Mouse (Mus musculus) layer of hippocampus, adult 11-12 months (tissue): ENCODE results near the gene Pold4.

Experiments
- DNase-seq: peaks from one replicate; pipeline ENCODE4 v3.0.0; 2022; ENCODE audit warnings: low spot score

Pold4 gene

DNA sequence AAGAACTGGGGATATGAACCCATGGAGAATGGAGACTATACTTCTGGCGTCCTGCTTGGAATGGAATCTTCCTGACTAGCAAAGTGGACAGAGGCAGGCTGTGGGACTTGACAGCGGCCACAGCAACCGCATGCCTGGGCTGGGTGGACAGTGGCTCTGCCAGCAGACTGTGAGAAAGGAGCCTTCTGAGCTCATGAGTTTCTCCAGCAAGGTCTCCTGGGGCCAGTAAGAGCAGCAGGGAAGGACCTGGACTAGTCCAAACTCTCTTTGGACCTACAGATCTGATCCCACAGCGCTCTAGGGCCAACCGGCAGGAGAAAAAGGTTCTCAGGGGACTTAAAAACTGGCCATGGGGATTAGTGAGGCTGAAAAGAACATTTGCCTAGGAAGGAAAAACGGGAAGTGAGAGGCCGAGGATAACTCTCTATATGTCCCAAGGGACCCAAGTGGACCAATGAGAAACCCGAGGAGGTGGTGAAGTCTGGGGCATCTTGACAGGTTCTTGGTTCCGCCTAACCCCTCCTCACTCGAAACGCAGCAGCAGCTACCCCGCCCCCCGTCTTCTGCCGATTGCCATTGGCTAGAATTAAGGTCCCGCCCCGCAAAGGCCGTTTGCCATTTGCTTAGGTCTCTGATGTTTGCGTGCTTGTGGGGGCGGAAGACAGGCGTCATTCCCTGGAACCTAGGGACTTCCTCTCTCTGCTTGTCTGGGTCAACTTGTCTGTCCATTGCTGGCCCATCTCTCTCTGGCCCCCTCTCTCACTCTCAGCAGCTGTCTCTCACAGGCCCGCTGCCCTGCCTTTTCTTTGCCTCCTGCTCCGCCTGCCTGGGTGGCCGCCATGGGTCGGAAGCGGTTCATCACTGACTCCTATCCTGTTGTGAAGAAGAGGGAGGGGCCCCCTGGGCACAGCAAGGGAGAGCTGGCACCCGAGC lies at the start of gene Pold4:
TSS of gene Pold4 (plus strand) at position 647 of the 933 bp plus-strand sequence.
- peak; percentile 99 for DNase-seq

DNA sequence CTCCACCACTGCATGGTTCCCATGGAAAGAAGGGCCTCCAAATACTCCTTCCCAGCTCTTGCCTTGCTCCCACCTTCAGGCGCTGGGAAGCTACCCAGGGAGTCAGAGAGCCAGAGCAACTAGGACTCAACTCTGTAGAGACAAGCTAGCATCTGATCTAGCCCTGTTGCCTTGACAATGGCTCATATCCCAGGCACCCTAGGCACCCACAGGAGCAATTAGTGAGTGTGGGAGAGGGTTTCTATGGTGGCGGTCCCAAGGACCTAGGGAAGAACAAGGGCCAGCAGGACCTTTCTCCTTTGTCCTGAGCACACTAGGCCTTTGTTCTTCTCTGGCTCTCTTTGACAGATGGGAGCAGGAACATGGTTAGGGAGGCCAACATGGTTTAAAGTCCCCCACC lies 48.0 kb upstream of the Pold4 start:
- no peak for DNase-seq

DNA sequence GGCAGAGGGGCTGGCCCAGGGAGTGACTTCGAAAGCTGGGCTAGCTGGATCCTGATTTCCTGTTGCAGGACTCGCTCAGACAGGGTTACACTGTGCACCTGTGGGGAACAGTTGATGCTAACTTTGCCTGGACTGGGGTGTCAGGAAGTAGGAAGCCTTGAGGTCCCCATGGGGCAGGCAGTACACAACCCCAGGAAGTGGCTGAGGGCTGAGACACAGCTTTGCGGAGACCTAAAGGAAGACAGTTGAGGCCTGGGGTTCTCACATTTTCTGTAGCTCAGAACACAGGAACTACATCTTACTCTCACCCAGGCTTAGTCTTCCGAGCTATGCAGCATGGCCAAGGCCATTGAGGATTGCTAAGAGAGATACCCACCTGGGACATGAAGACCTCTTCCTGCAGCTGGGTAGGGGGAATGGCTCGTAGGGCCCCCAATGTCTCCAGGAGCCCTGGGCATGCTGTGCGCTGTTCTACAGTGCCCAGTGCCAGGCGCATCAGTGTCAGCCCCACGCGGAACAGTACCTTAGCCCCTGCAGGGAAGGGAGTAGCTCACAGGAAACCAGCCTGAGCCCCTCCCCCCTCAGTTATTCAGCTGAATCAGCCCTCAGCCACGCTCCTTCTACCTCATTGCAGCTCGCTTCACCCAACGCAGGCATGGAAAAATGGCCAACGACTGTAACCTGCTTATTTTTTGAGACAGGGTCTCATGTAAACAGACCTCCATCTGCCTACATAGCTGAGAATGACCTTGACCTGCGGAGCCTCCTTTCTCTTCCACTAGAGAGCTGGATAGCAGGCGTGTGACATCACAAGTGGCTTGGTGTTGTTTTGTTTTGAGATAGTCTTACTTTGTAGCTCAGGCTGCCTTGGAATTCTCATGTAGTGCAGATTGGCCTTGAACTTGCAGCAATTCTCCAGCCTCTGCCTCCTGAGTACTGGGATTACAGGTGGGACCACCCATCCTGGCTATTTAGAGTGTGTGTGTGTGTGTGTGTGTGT lies 46.4 kb upstream of the Pold4 start:
- DNase-seq: no peak

DNA sequence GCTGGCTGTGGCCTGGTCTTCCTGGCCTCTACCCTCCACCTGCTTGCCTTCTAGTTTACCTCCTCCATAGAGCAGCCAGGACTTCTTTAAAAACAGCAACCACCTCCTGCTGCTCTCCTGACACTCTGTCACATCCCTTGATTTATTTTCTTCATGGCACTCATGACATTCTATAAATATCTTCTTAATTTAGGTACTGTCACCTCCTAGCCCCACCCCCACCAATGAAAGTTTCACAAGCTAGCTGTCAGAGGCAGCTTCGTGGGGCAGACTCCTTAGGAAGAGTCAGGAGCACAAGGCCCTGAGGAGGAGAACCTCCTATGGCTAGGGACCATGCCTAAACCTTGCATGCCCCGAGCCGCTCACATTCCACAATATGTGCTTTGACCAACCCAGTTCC lies 44.4 kb upstream of the Pold4 start:
- no peak for DNase-seq

DNA sequence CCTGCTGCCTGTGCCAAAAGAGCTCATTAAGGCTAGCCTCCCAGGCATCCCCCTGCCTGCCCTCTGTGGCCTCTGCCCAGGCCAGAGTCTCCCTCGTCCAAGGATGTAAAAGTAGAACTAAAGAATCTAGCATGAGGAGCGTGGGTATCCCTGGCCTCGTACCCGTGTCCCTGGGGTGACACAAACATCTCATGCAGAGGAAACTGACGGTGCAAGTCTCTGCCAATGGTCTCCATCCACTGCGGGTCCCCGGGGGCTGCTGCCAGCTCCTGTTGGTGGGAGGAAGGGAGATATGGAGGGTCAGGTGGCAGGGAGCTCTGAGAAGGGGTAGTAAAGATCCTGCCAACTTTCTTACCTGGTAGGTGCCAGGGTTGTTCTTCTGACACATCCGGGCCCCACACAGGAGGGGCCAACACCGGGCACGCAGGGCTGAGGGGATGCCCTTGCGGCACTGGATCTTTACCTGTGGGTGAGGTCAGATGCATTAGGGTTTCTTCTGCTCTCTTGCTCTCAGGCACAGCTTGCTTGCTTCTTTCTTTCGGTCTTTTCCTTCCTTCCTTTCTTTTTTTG lies 42.6 kb upstream of the Pold4 start:
- no peak for DNase-seq

DNA sequence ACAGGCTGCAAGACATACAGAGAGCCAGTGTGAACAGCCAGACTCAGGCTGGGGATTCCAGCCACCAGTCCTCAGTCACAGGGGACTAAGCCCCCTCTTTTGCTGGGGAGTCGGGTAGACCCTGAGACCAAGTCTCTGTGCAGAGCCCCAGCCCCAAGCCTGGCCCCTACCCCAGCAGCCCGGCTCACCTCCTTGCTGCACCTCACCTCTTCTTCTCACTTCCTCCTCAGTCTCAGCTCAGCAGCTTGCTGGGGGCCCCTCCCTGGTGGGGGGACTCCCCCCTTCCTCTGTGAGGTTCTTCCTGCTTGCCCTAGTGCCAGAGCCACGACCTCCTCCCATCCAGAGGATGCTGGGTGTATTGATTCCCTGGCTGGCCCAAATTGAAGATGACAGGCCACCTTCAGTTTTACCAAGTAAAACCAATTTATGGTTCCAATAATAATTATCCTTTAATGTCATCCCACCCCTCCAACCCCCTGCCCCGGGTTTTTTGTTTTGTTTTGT lies 40.8 kb upstream of the Pold4 start, which contains the start of gene Tbc1d10c:
TSS of gene Tbc1d10c (minus strand) at position 454 of the 504 bp plus-strand sequence.
- DNase-seq: no peak

DNA sequence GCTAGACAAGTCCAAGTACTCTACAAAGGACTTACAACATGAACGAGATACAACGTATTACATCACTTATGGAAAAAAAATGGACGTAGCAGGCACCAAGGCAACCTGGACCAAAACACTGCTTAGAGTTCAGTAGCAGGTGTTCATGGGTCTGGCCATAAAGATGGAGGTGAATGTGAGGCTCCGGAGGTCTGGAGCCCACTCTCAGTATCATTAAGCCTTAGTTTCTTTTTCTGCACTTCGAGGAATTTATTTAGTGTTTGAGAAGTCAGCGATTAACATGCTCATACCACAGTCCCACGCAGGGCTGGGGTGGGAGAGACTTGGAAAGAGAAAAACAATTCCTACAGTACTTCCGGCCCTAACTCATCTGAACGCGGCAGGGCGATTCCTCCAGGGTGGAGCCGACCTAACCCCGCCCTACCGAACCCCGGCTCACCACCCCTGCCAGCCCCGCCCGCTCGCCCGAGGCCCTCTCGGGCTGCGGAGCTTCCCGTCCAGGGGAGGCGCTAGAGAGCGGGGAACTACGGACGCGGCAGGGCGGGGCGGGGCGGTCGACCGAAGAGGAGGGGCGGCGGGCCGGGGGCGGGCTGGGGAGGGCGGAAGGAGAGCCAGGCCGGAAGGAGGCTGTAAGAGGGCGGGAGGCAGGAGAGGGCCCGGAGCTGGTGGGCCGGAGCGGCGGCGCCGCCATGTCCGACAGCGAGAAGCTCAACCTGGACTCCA lies 40.0 kb upstream of the Pold4 start, which contains the start of gene Ppp1ca:
TSS of gene Ppp1ca (plus strand) at position 538 of the 723 bp plus-strand sequence.
- DNase-seq: peak; percentile 91

DNA sequence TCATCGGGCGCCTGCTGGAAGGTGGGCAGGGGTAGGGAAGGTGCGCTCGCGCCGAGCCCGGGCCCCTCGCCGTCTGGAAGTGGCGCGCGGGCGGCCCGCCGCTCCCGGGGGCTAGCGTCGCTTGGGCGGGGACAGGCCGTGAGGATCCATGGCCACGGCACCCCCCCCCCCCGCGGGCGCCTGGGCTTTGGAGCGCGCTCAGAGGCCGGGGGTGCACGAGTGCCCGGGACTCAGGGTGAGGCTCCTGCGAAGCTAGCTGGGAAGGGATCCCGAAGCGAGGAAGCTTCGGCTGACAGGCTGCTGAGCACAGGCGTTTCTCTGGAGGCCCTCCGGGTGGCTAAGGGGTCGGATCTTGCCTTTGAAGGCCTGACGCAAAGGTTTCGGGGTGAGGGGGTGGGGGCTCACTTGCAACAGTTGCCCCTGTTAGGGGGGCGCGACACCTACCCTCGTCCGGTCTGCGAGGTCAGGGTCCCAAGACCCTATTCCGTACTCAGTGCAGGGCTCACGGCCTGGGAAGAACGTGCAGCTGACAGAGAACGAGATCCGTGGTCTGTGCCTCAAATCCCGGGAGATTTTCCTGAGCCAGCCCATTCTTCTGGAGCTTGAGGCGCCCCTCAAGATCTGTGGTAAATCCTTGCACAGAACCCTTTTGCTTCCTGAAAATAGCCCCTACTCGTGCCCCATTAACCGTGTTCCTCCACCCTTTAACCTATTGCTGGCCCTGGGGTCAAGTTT lies 39.3 kb upstream of the Pold4 start:
- DNase-seq: no peak

DNA sequence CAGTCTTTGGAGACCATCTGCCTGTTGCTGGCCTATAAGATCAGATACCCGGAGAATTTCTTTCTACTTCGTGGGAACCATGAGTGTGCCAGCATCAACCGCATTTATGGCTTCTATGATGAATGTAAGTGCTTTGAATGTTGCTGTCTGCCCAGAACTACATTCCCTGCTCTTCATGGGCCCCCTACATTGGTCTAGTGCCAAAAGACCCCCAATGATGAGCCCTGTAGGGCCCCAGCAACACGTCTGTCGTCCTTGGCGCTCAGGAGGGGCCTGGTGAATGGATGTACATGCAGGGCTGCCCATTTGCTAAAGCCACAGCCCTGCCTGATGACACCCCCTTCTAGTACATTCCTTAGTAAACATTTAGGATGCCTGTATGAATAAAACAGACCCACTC lies 38.6 kb upstream of the Pold4 start:
- no peak for DNase-seq

DNA sequence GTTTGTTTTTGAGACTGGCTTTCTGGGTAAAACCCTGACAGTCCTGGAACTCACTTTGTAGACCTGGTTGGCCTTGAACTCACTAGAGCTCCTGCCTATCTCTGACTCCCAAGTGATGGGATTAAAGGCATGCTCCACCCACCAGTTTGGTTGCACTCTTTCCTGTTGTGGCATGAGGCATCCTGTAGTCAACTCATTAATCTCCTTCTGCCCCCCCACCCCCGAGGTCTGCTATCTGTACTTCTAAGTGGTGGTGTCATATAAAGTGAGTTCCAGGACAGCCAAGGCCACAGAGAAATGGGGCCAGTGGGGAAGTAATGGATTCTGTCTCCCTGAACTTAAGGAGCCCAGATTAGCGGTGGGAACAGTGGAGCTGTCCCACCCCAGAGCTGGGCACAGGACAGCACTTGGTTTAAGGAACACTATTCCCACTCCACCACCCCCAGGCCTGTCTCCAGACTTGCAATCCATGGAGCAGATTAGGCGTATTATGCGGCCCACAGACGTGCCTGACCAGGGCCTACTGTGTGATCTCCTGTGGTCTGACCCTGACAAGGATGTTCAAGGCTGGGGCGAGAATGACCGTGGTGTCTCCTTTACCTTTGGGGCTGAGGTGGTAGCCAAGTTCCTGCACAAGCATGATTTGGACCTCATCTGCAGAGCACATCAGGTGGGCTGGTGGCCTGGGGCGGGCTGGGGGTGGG lies 37.5 kb upstream of the Pold4 start:
- no peak for DNase-seq

DNA sequence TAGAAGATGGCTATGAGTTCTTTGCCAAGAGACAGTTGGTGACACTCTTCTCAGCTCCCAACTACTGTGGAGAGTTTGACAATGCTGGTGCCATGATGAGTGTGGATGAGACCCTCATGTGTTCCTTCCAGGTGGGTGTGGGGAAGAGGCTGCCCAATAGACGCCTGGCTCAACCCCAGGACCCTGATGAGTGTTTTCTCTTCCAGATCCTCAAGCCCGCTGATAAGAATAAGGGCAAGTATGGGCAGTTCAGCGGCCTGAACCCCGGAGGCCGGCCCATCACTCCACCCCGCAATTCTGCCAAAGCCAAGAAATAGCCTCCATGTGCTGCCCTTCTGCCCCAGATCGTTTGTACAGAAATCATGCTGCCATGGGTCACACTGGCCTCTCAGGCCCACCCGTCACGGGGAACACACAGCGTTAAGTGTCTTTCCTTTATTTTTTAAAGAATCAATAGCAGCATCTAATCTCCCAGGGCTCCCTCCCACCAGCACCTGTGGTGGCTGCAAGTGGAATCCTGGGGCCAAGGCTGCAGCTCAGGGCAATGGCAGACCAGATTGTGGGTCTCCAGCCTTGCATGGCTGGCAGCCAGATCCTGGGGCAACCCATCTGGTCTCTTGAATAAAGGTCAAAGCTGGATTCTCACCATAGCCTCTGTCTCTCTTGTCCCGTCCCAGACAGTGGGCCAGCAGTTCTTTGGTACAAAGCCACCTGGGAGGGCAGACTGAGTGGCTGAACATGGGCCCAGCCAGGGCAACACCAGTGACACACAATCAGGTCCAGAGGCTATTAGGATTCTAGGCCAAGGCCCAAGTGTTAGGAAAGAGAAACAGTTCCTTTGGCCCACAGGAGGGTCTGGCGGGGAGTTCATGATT lies 36.7 kb upstream of the Pold4 start:
- DNase-seq: no peak

DNA sequence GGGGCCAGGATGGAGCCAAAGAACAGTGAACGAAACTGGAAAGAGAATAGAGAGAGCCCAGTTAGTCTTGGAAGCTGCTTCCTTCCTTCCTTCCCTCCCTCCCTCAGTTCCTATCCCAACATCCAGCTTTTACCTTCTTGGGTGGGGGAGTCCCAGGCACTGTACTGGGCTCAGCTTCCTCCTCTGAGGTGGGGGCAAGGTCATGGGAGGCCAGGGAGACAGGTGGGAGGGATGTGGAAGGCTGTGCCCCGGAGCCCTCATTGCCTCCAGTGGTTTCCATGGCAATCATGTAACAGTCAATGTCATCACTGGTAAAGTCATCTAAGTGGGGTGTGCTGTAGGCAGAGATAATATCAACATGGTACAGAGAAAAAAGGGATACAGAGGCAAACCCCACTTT lies 35.7 kb upstream of the Pold4 start:
- DNase-seq: no peak

DNA sequence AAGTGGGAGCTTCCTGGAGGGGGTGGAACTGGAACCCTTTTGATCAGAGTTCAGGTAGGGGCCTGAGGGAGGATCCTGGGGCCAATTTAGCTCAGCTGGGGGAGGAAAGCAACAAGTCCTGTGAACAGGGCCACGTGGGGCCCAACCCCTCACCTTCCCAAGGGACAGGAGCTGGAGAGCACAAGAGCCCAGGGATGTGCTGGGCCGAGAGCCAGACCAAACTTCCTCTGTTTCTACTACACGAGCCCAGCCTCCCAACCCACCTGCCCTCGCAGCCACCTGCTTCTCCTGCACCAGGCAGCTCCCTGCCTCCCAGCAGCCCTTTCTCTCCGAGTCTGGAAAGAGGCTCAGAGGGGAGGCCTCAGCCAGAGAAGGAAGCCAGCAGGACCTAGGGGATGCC lies 35.2 kb upstream of the Pold4 start:
- DNase-seq: no peak

DNA sequence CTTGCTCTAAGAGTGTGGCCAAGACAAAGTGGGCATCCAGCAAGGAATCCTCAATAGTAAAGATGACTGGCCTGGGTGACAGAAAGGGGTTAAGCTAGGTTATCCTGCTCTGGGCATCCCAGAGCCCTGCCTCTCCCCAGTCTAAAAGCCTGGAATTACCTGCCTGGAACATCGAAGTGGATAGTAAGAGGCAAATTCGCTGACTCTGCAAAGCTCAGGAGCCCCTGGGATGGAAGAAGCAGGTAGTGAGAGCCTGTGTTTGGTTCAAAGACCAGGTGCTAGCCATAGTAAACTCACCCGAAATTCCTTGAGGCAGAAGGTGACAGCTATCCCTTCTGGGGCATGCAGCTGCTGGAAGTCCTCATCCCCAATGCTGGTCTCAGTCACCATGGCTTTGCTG lies 34.5 kb upstream of the Pold4 start:
- no peak for DNase-seq

DNA sequence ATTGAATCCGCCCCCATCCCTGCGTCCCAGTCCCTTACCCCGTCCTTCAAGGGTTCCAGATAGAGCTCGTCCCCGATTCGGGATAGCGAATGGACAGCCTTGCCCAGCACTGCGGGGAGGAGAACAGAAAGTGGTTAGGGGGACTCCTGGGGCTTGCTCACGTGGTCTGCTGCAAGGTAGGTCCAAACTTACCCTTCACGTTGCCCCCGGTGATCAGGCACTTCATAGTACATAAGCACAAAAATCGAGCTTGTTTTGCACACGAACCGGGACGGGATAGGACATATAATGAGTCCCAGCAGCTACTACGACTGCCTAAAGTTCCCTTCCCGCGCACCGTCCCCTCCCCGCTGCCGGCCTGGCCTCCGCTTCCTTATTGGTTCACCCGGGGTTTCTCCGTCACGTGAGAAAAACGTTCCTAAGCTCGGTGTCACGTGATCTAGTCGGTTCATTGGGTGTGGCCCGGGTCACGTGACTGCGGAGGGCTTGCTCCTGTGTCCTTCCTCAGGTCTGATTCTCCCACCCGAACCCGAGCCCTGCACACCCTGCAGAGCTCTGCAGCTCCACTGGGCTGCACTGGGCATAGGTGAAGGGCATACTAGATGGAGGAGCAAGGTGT lies 30.3 kb upstream of the Pold4 start, which contains the start of gene Rad9a:
TSS of gene Rad9a (minus strand) at position 372 of the 619 bp plus-strand sequence.
- DNase-seq: peak; percentile 98

DNA sequence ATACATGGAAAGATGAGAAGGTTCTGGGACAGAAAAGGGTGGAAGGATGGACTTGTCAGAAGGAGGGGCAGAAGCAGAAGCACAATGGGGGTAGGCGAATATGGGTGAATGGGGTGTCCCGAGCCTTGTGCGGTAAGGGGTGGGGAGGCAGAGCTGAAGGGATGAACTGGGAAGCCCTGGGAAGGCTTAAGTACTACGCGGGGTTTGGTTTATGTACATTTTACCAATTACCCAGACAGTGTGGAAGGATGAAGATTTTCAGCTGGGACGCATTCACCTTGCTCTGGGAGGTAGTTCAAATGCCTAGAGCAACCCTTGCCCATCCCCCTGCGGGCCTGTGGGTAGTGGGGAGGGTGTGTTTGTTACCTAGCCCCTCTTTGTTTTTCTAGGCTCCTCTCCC lies 29.6 kb upstream of the Pold4 start:
- no peak for DNase-seq

DNA sequence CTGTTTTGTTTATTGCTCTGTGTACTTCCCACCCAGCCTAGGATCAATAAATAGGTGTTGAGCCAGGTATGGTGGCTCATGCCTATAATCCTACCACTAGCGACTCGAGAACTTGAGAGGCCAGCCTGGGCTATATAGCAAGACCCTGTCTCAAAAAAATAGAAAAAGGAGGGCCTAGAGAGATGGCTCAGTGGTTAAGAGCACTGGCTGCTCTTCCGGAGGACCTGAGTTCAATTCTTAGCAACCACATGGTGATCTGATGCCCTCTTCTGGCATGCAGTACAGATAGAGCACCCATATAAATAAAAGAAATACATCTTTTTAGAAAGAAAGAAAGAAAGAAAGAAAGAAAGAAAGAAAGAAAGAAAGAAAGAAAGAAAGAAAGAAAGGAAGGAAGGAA lies 28.6 kb upstream of the Pold4 start:
- DNase-seq: no peak

DNA sequence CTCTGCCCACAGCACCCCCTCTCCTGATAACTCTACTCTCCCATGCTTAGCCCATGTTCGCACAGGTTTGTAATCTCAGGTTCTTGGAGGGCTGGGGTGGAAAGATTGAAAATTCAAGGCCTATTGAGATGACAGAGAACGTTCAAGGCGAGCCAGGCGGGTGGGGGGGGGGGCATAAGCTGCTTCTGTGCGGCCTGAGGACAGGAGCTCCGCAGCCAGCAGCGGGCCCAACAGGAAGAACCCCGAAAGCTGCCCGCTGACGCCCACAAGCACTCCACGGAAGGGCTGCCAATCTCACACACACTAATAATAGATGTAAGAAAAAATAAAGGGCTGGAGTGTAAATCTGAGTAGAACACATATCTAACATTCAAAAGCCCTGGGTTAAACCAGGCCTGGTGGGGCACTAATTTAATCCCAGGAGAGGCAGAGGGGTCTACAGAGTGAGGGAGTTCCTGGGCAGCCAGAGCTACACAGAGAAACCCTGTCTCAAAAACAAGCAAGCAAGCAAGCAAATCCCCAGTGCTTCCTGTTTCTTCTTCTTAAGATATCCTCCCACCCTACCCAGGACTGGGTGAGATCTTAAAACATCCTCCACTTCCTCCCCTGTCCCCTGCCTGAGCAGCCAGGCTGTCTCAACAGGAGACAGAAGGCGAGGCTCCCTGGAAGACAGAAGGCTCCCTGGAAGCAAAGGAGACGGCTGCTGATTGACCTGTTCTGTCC lies 27.9 kb upstream of the Pold4 start:
- DNase-seq: no peak
